In genomic region chr19:56775893-56776718, GRCm38 (mm10) we compare ENCODE assay signal across 8 mouse cellular contexts. TPM values are rescaled to one million over a fixed set of nuclear protein-coding genes. Genes with fewer than 3 reads are reported as not detected.
DNase-seq lines count a peak whose midpoint lies in the region; ATAC-seq and TF ChIP-seq lines count a peak whose summit lies in the region.

No protein-coding gene starts in this region.

- no peaks in the 10 kb centered on the region for H3K36me3 ChIP-seq in heart, adult 2 months (ENCODE audit: control insufficient read depth, insufficient read depth, low read length)
- H3K36me3 ChIP-seq in limb, embryonic 11.5 days (ENCODE audit: control insufficient read depth, insufficient read depth, low read length): no peaks in the 10 kb centered on the region
- H3K36me3 ChIP-seq in neural tube, embryonic 14.5 days (ENCODE audit: control insufficient read depth, insufficient read depth, low read length): no peaks in the 10 kb centered on the region

- peak overlapping the region; percentile 41 for H3K4me3 ChIP-seq in heart, adult 2 months
- peak overlapping the region; percentile 20; the same call in 1 of the 2 replicates for H3K4me3 ChIP-seq in limb, embryonic 11.5 days (ENCODE audit: low read depth, low read length)
- 0 out of 2 replicates have a peak overlapping the region, but pooled peaks have one; percentile 2 for H3K4me3 ChIP-seq in neural tube, embryonic 14.5 days (ENCODE audit: low read depth, low read length)

- H3K4me2 ChIP-seq in limb, embryonic 11.5 days (ENCODE audit: low read depth, severe bottlenecking): peak overlapping the region; percentile 50
- peak overlapping the region; percentile 30 for H3K4me2 ChIP-seq in neural tube, embryonic 14.5 days (ENCODE audit: low read depth, low read length)

- TF ChIP-seq EP300 in heart, adult 2 months (IDR thresholded peaks at IDR 0.05; ENCODE audit: insufficient read depth, low read depth, low read length): no peak

- no peak for TF ChIP-seq CTCF in heart, adult 2 months (IDR thresholded peaks at IDR 0.05)

- H3K4me1 ChIP-seq in heart, adult 2 months (ENCODE audit: control insufficient read depth, insufficient read depth, low read length): peaks cover 9% of the 10 kb centered on the region
- H3K4me1 ChIP-seq in limb, embryonic 11.5 days (ENCODE audit: control insufficient read depth, insufficient read depth, low read length): peaks cover 13% of the 10 kb centered on the region
- H3K4me1 ChIP-seq in neural tube, embryonic 14.5 days (ENCODE audit: control insufficient read depth, insufficient read depth, low read length): no peaks in the 10 kb centered on the region

- intact Hi-C loops in heart, adult 2 months (cut with DNase I): loop anchor here (2.0 to 5.0 kb wide), 3 partner anchors 31 to 99 kb away; no protein-coding TSS in a partner anchor

- no peaks in the 10 kb centered on the region for H3K9me3 ChIP-seq in limb, embryonic 11.5 days (ENCODE audit: control insufficient read depth, low read length)
- no peaks in the 10 kb centered on the region for H3K9me3 ChIP-seq in neural tube, embryonic 14.5 days (ENCODE audit: control insufficient read depth, low read length)

- WGBS in heart, adult 2 months: 16% methylated on average over 18 of the region's 18 CpGs
- 3% methylated on average over 17 of the region's 18 CpGs for WGBS in limb, embryonic 11.5 days
- whole genome bisulfite sequencing in neural tube, embryonic 14.5 days: 6% methylated on average over 18 of the region's 18 CpGs

- peak; percentile 34 for DNase-seq in adrenal gland, adult 2 months
- DNase-seq in adrenal gland, adult 18-20 months (ENCODE audit: low spot score in 2 of 2): no peak
- DNase-seq in ES-CJ7 (ENCODE audit: low read depth, low spot score) (peak; percentile 35), MN1 (ENCODE audit: low spot score) (no peak)
- DNase-seq in heart, adult 2 months: peak; percentile 40 to 50
- peak; percentile 63 for DNase-seq in limb, embryonic 11.5 days (ENCODE audit: low spot score)
- DNase-seq in left cerebral cortex, adult 9 months (ENCODE audit: low spot score in 2 of 2): no peak

- peak overlapping the region; percentile 56 for H3K9ac ChIP-seq in heart, adult 2 months (ENCODE audit: low read depth, low read length)
- no peak overlapping the region; the same call in 1 of the 2 replicates for H3K9ac ChIP-seq in limb, embryonic 11.5 days (ENCODE audit: low read length)
- H3K9ac ChIP-seq in neural tube, embryonic 14.5 days (replicated peaks; ENCODE audit: low read depth, low read length): no peak overlapping the region

- TF ChIP-seq POLR2A in heart, adult 2 months (IDR thresholded peaks at IDR 0.05; ENCODE audit: insufficient read depth, low read depth, low read length): no peak

- ATAC-seq in limb, embryonic 11.5 days (ENCODE audit: insufficient number of reproducible peaks, low FRiP score, low TSS enrichment, low read depth): no peak
- ATAC-seq in neural tube, embryonic 14.5 days (ENCODE audit: low read depth): no peak

- H3K27me3 ChIP-seq in heart, adult 2 months (ENCODE audit: control insufficient read depth, insufficient read depth, low read length): no peaks in the 10 kb centered on the region
- H3K27me3 ChIP-seq in limb, embryonic 11.5 days (ENCODE audit: control insufficient read depth, insufficient read depth, low read length): peaks cover 23% of the 10 kb centered on the region
- H3K27me3 ChIP-seq in neural tube, embryonic 14.5 days (ENCODE audit: control insufficient read depth, insufficient read depth, low read length): peaks cover 7% of the 10 kb centered on the region; the same call in 1 of the 2 replicates

- H3K79me2 ChIP-seq in heart, adult 2 months (replicated peaks; ENCODE audit: control insufficient read depth, insufficient read depth, low read length): no peaks in the 10 kb centered on the region

- H3K27ac ChIP-seq in heart, adult 2 months: peak overlapping the region; percentile 80
- no peak overlapping the region for H3K27ac ChIP-seq in limb, embryonic 11.5 days (replicated peaks; ENCODE audit: low read depth, low read length)
- H3K27ac ChIP-seq in neural tube, embryonic 14.5 days (ENCODE audit: low read depth, low read length): no peak overlapping the region

RNA-seq across cellular contexts. Expression of gene Ccdc186, which starts 45.9 kb away (rescaled TPM):
- 10 to 100 TPM; 22.0 to 33.8 TPM for total RNA-seq in adrenal gland, adult 2 months (2021)
- 1.3 and 2.4 TPM in 2 replicates for polyA plus RNA-seq in adrenal gland, adult 2 months (2012; rRNA removed)
- 10 to 100 TPM; 28.7 to 30.8 TPM for total RNA-seq in adrenal gland, adult 18-20 months (2021)
- 10 to 100 TPM; 24.9 to 28.6 TPM for total RNA-seq in heart, adult 2 months (2021)
- 5.0 and 7.9 TPM in 2 replicates for polyA plus RNA-seq in heart, adult 2 months (2012; rRNA removed)
- 19.1 and 20.8 TPM in 2 replicates for polyA plus RNA-seq in limb, embryonic 11.5 days (2014; fragmentation: Nextera tagmentation; extraction: Ambion mirVana)
- polyA plus RNA-seq in neural tube, embryonic 14.5 days (2014; fragmentation: Nextera tagmentation; extraction: Ambion mirVana): 25.0 and 25.4 TPM in 2 replicates

RNA-seq across cellular contexts. Expression of gene Tdrd1, which starts 49.9 kb away (rescaled TPM):
- total RNA-seq in adrenal gland, adult 2 months (2021): not detected
- polyA plus RNA-seq in adrenal gland, adult 2 months (2012; rRNA removed): not detected in 2 replicates
- total RNA-seq in adrenal gland, adult 18-20 months (2021): under 1 TPM; 0.16 to 0.17 TPM
- not detected for total RNA-seq in heart, adult 2 months (2021)
- 0.02 and 0.06 TPM in 2 replicates for polyA plus RNA-seq in heart, adult 2 months (2012; rRNA removed)
- 0.63 and 1.1 TPM in 2 replicates for polyA plus RNA-seq in limb, embryonic 11.5 days (2014; fragmentation: Nextera tagmentation; extraction: Ambion mirVana)
- polyA plus RNA-seq in neural tube, embryonic 14.5 days (2014; fragmentation: Nextera tagmentation; extraction: Ambion mirVana): 0.86 and 1.2 TPM in 2 replicates

RNA-seq across cellular contexts. Expression of gene Adrb1, which starts 54.1 kb away (rescaled TPM):
- 1 to 10 TPM; 2.1 to 7.5 TPM for total RNA-seq in adrenal gland, adult 2 months (2021)
- polyA plus RNA-seq in adrenal gland, adult 2 months (2012; rRNA removed): 9.5 and 13.9 TPM in 2 replicates
- total RNA-seq in adrenal gland, adult 18-20 months (2021): 1 to 10 TPM; 2.0 to 7.8 TPM
- 10 to 100 TPM; 18.0 to 28.4 TPM for total RNA-seq in heart, adult 2 months (2021)
- polyA plus RNA-seq in heart, adult 2 months (2012; rRNA removed): 18.3 and 20.5 TPM in 2 replicates
- polyA plus RNA-seq in limb, embryonic 11.5 days (2014; fragmentation: Nextera tagmentation; extraction: Ambion mirVana): 0.24 and 0.33 TPM in 2 replicates
- 1.1 and 1.8 TPM in 2 replicates for polyA plus RNA-seq in neural tube, embryonic 14.5 days (2014; fragmentation: Nextera tagmentation; extraction: Ambion mirVana)

Comparison
In these comparisons a context has a peak if more than half of its experiments do, and no peak if none do; other contexts are left out.
1. DNase-seq: peak in adrenal gland, adult 2 months (single experiment), ES-CJ7 (single experiment), heart, adult 2 months (2 of 2) and limb, embryonic 11.5 days (single experiment); none in adrenal gland, adult 18-20 months (0 of 2), MN1 (single experiment) and left cerebral cortex, adult 9 months (0 of 2).
2. Peak in every context shown above with its lines, with median percentiles within 50 percentile points of each other: H3K4me3 ChIP-seq.